Mouse (Mus musculus) right cerebral cortex, adult 18-20 months (tissue): ENCODE measurements around the gene Phyhipl.

ENCODE experiments used
- DNase-seq: peaks from one replicate; pipeline ENCODE4 v3.0.0; 2022; ENCODE audit warnings: mixed read lengths

Gene Phyhipl

GRCm38 (mm10) chr10:70530185-70530823, 125.5 kb downstream of the Phyhipl start:
- DNase-seq: peak; percentile 66

- no peak for DNase-seq
Observed at GRCm38 (mm10) chr10:70521379-70521778, 134.4 kb downstream of the Phyhipl start.

- peak; percentile 79 for DNase-seq
Observed at GRCm38 (mm10) chr10:70520143-70521131, 135.3 kb downstream of the Phyhipl start.

GRCm38 (mm10) chr10:70519640-70520099, 136.1 kb downstream of the Phyhipl start:
- peak; percentile 76 for DNase-seq

- DNase-seq: no peak
Observed at GRCm38 (mm10) chr10:70516661-70517060, 139.1 kb downstream of the Phyhipl start.

GRCm38 (mm10) chr10:70514848-70515247, 140.9 kb downstream of the Phyhipl start:
- peak; percentile 72 for DNase-seq

GRCm38 (mm10) chr10:70507880-70508279, 147.9 kb downstream of the Phyhipl start:
- DNase-seq: no peak
